Mouse (Mus musculus): Measurements from ENCODE around the gene Vill.
A peak's percentile ranks its signal among the peaks of the same experiment; 100 is the strongest.

Gene Vill

DNA sequence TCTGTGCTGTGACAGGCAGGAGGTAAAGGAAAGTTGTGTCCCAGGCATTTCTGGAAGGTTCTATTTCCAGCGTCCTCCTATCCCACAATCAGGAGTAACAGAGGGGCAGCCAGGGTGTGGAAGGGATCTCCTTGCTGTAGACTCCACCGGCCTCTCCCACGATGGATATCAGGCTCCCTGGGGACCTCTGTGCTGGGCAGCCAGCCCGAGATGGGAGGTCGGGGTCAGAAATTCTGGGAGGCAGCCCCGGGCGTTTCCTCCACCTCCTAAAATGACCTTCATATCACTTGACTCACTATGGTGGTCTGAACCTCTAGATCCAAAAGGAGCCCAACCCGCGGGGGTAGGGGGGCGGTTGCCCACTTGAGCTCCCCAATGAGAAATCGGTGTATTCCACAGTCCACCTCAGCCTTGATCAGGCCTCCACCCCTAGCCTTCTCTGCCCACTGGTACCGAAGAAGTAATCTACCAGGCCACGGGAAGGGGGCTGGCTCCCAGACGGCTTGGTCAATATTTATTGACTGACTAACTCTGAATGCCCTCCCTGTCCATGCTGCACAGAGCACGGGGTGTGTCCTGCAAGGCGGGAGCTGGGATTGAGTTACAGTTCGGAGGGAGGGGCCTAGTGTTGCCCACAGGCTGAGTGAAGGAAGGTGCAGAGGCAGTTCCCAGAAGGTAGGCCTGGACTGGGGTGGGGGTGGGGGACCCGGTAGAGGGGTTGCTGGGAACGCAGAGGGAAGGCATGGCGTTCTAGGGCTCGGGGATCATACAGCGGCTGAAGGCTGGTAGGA is at the start of gene Vill:
Vill (plus strand) TSS at position 625 of the 791 bp plus-strand sequence.
- DNase-seq (ENCODE audit: low spot score in 2 of 2): no peak

DNA sequence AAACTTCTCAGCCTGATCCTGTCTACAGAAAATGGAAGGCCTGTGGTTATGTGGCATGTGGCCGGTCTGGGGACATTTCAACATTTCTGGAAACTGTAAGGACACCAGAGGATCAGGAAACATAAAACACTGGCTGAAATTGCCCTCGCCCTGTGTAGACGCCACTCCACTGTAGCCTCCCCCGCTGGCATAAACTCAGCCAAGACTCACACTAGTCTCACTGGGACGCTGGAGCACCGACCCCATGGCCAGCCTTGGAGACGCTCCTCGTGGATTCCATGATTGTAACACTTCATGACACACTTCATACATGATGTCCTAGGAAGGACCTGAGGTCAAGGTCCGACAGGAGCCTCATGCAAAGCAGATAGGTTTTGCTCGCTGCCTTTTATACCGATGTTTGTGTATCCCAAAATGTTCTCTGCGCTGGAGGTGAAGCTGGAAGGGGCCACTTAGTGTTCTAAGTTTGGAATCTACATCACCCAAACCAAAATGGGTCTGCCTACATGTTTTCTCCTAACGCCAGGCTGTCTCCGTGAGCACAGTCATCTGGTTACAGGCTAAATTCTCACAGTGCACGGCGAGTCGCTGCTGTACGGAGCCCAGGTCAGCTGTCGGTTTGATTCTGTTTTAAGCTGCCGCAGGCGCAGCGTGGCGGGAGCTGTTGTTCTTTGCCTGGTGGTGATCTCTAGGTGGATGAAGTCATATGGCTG is 48.4 kb upstream of the Vill start:
- no peak for DNase-seq (ENCODE audit: low spot score in 2 of 2)

DNA sequence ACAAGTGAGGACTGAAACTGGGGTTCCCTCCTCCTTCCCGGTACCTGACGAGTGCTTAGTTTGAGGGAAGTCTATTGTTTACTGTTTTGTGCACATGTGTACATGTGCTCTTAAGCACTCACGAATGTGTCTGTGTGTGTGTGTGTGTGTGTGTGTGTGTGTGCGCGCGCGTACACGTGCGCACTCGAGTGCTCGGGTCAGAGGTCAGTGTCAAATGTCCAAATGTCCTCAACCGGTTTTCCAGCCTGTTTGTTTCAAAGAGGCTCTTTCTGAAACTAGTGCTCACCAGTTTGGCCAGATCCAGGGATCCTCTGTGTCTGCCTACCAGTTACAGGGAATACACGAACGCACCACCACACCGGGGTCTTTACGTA is 47.9 kb upstream of the Vill start:
- no peak for DNase-seq (ENCODE audit: low spot score in 2 of 2)

DNA sequence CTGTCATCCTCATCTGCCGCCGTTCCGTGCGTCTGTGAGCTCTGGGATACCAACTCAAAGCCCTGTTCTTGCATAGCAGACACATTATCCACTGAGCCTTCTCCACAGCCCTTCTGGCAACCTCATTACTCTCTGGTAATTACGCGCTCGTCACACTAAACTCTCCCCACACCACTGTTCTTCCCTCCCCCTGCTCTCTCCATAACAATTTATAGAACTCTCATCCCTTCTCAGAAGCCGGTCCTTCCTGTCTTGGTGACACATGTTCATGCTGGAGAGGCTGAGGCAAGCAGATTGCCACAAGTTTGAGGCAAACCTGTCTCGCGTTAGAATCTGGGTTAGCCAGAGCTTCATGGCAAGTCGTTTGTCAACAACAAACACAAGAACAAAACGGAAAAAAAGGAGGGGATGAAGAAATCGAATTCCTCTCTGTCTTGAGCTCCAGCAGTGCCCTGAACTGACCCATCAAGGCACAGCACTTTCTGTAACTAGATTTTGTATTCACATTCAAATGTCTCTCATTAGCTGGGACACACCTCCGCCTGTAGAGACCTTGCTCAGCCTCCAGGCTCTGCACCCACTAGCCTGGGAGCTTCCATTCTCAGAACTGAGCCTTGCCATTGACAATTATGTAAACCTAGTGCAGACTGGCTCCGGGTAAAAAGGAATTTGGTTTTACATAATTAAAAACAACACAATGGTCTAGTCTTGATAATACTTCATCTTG is 47.1 kb upstream of the Vill start:
- no peak for DNase-seq (ENCODE audit: low spot score in 2 of 2)

DNA sequence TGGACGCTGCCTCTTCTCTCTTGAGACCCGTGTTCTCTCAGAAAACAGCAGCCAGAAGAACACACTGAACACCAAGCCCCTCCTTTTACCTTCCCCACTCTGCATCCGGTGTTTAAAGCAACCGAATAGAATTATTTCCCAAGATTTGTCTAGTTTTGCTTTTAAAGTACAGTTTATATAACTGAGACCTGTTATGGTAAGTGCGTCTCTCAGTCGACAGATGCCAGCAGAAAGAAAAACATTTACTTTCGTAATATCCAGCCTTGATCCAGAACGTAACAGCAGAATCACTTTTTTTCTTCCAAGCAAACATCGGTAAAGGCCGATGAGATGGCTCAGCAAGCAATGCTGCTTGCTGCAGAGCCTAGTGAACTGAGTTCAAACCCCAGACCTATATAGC is 45.3 kb upstream of the Vill start:
- DNase-seq (ENCODE audit: low spot score in 2 of 2): no peak

DNA sequence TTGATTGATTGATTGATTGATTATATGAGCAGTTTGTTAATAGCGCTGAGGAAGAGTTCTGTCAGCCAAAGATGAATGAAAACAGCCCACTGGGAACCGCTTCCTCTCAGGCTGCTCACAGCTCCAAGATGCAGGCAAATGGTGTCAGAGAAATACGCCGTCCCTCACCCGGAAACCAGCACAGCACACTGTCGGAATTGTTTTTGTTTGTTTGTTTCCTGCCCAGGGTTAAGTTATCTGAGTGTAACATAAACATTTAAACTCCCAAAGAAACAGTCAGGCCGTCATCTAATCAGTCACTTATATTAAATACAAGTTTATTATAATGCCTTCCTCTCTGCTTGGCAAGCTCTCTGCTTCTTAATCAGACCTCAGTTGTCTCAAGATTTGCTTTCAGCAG is 43.7 kb upstream of the Vill start:
- no peak for DNase-seq (ENCODE audit: low spot score in 2 of 2)

DNA sequence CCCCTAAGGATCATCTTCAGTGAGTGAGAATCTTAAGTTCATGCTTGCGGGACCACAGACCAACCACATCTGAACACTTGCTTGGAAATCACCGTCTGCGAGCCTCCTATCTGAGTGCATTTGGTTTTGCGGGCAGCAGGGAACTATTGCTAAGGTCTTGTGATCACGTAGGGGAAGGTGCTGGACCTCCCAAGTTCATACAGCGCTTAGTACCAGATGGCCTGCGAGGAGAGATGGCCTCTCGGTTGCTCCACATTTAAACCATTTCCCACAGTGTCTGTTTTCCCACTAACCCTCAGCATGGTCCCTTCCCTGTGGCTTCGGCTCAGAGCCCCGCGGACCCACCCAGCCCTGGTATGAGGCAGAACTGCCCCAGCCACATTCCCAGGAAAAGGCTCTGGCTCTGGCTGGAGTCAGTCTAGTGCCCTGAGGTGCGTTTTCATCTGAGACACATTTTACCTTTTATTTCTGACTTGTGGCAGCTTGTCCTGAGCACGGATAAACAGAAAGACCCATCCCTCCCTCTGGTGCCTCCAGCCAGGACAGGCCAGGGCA is 42.3 kb upstream of the Vill start:
- DNase-seq (ENCODE audit: low spot score in 2 of 2): no peak

DNA sequence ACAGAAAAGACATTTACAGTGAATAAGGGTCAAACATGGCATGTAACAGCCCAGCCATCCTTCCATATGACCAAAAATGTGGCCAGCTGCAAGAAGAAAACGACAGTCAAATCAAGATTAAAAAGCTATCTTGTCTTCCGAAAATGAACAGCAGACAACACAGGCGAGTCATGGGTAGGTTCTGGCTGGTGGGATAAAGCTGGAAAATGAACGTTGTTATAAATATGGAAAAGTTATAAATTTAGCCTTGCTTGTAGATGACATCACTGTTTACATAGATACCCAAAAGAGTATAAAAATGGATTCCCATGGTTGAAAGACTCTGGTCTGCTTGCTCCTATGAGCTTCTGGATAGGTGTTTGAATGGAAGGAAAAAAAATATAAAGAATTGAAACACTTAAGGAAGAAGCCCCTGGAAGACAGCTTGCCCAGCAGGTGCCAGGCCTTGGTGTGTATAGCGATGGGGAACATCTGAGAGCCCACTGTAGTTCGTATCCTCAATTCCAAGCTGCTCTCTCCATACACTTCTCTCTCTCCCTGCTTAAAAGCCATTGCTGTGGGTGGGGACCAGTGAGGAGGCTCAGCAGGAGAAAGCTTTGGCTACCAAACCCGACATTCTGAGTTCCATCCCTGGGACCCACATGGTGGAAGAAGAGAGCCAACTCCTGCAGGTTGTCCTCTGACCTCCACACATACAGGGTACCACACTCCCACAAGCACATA is 35.6 kb upstream of the Vill start:
- DNase-seq (ENCODE audit: low spot score in 2 of 2): no peak

DNA sequence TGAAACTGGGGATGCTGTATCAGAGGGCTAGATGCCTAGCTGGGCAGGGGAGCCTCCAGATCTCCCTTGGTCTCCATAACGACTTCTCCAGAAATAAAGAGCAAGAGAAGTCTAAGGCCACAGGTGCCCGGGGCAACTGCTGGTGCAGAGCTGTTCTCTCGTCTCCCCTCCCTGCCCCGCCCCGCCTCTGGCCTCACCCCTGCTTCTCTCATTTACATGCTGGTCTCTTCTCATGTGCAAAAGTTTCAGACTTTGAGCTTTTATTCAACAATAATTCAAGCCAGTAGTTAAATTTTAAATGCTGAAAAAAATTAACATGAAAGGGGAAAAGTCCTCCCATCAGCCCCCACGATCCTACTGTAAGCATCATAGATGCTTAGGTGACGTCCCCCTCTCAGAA is 30.8 kb upstream of the Vill start:
- no peak for DNase-seq (ENCODE audit: low spot score in 2 of 2)

DNA sequence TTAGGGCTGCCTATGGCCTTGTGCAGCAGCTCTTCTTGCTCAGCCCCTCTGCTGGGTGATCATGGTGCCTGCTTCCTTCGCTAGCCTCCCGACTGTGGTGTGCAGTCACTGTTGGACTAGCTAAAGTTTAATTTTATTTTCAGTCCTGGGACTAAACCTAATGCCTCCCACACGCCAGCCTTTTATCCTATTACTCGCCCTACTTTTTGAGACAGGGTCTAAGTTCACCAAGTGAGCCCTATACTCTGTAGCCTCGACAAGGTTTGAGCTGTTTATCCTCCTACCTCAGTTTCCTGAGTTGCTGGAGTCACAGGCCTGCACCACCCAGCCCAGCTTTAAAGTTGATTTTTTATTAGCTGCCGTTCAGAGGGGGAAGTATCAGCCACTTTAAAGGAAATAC is 27.3 kb upstream of the Vill start:
- DNase-seq (ENCODE audit: low spot score in 2 of 2): no peak

DNA sequence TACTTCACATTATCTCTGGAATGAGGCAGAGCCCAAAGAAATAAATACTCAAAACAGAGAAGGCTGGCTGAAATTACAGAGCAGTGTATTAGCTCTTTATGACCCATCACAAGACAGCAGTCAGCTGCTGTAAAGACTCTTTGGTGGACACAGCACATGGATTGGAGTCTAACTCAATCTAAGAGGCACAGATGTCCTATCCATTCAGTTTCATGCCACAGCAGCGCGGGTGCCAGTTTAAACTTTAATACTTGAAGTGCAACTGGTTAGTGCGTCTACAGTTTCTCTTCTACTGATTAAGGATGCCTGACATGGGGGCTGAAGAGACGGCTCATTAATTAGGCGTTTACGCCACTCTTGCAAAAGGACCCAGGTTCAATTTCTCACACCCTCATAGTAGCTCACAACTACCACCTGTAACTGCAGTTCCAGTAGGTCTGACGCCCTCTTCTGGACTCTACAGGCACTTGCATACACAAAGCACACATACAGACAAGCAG is 26.7 kb upstream of the Vill start:
- DNase-seq (ENCODE audit: low spot score in 2 of 2): no peak

DNA sequence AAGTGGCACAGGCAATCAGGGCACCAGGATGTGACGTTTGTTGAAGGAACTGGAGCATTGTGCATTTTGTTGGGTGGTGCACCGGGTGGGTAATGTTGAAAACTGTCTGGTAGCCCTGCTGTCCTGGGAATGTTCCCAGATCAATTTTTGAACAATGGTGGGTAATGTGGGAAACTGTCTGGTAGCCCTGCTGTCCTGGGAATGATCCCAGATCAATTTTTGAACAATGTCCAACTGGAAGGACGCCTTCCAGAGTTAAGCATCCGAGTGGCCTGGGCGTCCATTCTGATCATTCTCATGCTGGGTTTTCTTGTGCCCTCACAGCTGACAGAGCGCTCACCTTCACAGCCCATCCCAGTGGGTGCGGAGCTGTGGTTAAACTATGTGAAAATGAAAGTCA is 25.2 kb upstream of the Vill start:
- DNase-seq (ENCODE audit: low spot score in 2 of 2): no peak

DNA sequence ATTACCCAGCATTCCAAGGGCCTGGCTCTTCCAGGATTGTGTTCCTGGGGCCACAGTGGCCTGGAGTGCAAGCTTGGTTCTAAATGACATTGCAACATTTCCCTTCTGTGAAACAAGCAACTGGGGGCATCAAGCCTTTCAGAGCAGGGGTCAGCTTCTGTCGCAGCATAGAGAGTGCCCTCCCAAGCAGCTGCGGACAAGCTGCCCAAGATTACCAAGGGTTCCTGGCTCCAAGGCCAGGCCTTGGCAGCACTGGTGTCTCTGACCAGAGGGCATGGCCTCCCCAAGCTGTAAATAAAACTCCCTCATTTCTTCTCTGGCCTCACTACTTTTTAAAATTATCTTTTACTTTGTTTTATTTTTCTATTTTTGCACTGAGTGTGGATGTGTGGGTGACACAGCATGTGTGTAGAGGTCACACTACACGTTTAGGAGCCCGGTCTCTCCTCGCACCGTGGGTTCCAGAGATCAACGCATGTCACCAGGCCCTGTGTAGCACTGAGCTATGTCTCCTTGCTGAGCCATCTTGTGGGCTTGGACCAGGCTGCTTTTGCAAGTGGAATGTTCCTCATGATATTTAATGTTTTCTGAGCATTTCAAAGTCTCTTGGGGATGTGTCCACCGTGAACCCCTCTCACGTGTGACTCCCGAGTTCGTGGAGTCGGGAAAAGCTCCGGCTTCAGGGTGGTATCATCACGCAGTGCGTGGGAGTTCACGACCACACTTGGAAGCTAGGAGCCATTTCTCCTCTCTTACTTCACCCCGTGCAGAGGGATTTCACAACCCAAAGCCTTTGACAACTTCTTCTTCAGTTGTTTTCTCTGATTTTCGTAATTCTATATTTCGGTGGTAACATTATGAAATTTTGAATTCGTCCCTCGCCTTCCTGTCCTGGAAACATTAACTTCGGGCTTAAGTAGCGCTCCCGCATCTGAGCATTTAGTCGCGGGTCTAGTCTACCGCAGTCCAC is 24.1 kb upstream of the Vill start:
- no peak for DNase-seq (ENCODE audit: low spot score in 2 of 2)

DNA sequence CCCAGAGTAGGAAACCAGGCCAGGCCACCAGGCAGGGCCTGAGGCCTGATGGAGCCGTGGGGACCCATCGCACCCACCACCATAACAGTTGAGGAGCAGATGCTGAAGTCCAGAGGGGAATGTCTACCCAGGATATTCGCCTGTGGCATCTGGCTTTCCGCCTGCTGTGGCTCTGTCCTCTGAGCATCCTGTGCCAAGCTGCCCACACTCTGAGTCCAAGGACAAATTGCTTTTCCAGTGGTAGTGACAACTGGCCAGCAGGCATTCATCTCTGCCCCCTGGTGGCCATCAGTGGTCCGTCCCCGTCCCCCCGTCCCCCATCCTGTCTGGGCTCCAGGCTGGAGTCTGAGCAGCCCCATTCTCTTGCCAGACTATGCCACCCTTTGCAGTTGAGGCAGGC is 23.0 kb upstream of the Vill start:
- peak in 1 of 2 experiments; percentile 6 for DNase-seq (ENCODE audit: low spot score in 2 of 2)

DNA sequence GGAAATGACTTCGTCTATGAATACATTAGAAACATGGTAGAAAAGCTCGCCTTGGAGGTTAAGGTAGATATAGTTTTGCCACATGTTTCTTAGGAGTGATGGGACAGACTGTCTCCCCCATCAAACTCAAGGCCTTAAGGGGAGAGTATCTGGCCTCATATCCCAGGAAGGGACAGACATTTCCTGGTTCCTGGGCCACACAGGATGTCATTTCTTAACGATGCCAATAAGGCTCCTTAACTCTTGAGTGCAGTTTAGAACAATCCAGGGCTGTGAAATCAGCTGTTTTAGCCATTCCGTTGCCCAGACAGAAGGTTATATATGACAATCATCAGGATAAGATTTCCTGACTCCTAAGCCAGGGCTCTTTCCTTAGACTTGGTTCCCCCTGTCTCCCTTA is 21.5 kb upstream of the Vill start:
- DNase-seq (ENCODE audit: low spot score in 2 of 2): no peak

DNA sequence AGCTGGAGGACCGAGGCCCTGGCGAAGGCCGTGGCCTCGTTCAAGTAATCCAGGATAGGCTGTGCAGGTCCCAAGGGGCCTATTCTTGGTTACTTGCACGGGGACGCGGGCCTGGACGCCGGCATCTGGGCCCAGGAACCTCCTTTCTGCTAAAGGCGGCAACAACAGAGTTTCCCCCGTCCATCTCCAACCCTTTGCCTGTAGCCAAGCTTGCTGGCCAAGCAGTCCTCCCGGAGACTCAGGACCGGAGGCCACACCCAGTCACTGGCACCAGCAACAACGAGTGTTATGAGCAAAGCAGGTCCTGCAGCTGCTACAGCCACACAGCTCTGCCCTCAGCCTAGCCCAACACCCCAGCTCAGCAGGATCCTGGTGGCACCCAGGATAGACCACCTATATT is 20.8 kb upstream of the Vill start:
- no peak for DNase-seq (ENCODE audit: low spot score in 2 of 2)

DNA sequence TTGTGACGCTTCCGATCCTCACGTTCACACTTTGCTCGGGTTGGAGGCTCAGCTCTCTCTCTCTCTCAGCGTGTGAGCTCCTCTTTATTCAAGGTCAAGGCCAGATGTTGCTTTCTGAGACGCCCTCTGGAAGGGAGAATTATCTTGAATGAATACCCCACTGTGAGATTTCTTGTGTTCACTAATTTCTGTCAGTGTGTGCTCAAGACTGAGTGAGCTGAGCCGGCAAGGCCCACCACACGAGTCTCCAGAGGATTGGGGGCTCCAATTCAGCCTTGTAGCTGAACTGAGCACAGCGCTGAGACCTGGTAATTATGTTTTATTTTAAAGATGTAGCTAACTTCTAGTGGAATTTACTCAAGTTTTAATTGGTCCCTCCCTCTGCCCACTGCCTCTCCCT is 20.0 kb upstream of the Vill start:
- DNase-seq (ENCODE audit: low spot score in 2 of 2): no peak

DNA sequence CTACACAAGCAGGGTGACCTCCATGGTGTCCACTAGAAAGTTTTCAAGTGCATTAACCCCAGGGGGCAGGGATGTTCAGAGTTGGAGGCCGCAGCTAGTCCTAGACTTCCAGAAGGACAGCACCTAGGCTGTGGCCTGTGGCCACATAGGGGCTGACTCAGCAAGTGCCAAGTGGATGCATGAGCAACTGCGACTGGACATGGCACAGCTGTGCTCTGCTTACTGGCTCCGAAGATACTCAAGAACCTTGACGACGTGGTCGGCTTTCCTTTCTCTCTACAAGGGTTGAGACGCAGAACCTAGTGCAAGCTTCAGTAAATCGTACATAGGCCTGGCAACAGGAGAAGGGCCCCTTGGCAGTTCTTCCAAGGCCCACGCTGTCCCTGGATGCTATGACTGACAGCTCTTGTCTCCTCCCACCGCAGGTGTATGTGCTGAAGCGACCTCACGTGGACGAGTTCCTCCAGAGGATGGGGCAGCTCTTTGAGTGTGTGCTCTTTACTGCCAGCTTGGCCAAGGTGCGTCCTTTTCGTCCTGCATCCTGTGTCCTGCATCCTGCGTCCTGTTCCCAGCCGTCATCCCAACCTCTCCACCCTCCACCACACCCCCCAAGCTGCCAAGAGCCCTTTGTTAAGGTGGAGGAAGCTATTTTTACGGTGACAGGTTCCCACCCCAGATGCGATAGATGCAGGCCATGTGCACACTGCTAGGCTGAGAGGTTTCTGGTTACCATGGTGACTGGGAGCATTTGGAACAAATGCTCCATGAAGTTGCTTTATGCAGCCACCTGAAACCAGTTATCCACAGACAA is 19.3 kb upstream of the Vill start:
- no peak for DNase-seq (ENCODE audit: low spot score in 2 of 2)

DNA sequence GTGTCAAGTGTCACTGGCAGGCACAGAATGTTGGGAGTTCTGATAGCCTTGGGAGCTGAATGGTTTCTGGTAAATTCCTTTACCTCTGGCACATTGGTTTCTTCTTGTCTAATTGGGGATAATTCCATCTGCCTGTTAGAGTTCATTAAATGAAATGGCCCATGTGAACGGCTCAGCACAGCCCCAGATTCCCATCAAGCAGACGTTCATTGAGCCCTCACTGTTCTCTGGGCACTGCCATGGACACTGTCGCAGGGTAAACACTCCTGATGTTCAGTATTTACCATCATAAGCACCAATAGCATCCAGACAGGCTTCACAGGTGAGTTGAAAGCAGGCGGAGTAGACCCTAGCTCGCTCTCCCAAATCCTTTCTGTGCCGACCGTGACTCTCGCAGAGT is 18.5 kb upstream of the Vill start:
- DNase-seq (ENCODE audit: low spot score in 2 of 2): no peak

Measured in spleen, postnatal 36 days (tissue).